Mouse (Mus musculus) hindbrain, embryonic 11.5 days (tissue): ENCODE data around the gene Atraid. TPM values are rescaled to one million over a fixed set of nuclear protein-coding genes. Genes with fewer than 3 reads are reported as not detected.
"Not testable (repeated sequence)": the region's sequence is repeated elsewhere in the genome, so short reads cannot be mapped to it uniquely, and the experiment has no call there.

ENCODE experiments used
- ATAC-seq: fragments of 200-750 bp; cut with Nextera tagmentation; 2 replicates; pipeline ENCODE4 v1.8.0; 2017; ENCODE audit warnings: mild to moderate bottlenecking, moderate TSS enrichment, moderate library complexity; ENCODE audit not compliant: low FRiP score
- DNase-seq: peaks from one replicate; pipeline ENCODE4 v3.0.0-alpha.2; 2015; ENCODE audit warnings: low spot score
- H3K27ac ChIP-seq: fragments of 300-500 bp; sonication (generic); 2 replicates; pipeline ENCODE4 v1.5.1; 2014; ENCODE audit warnings: mild to moderate bottlenecking, low read depth, low read length
- H3K27me3 ChIP-seq: fragments of 300-500 bp; sonication (generic); 2 replicates; pipeline ENCODE4 v1.6.1; 2014; ENCODE audit warnings: mild to moderate bottlenecking, low read length, moderate library complexity, mixed read lengths; ENCODE audit not compliant: control insufficient read depth, insufficient read depth
- H3K36me3 ChIP-seq: fragments of 300-500 bp; sonication (generic); 2 replicates; pipeline ENCODE4 v1.6.1; 2014; ENCODE audit warnings: mild to moderate bottlenecking, low read length, moderate library complexity, mixed read lengths; ENCODE audit not compliant: control insufficient read depth, insufficient read depth
- H3K4me1 ChIP-seq: fragments of 300-500 bp; sonication (generic); replicated peaks from 2 replicates; pipeline ENCODE4 v1.6.1; 2014; ENCODE audit warnings: low read length, mixed read lengths; ENCODE audit not compliant: control insufficient read depth, insufficient read depth
- H3K4me2 ChIP-seq: fragments of 300-500 bp; sonication (generic); replicated peaks from 2 replicates; pipeline ENCODE4 v1.6.1; 2014; ENCODE audit warnings: mild to moderate bottlenecking, low read depth, low read length
- H3K4me3 ChIP-seq: fragments of 300-500 bp; sonication (generic); 2 replicates; pipeline ENCODE4 v1.5.1; 2014; ENCODE audit warnings: low read depth, low read length
- H3K9ac ChIP-seq: fragments of 300-500 bp; sonication (generic); 2 replicates; pipeline ENCODE4 v1.6.1; 2014; ENCODE audit warnings: low read depth, low read length
- H3K9me3 ChIP-seq: fragments of 300-500 bp; sonication (generic); 2 replicates; pipeline ENCODE4 v1.6.1; 2016; ENCODE audit warnings: low read length; ENCODE audit not compliant: control insufficient read depth
- WGBS: fragments of 180-500 bp; shearing (Covaris S2); extraction: QIAGEN DNeasy Blood & Tissue Kit; methylation state at CpG from one replicate; pipeline ENCODE4 v1.1.7; 2014; 5-methylcytosine and 5-hydroxymethylcytosine counted together
- polyA plus RNA-seq: library from polyadenylated mRNA; unstranded; fragments of >200 nt; fragmentation: Nextera tagmentation; extraction: Ambion mirVana; gene quantifications from 2 replicates; pipeline ENCODE4 v1.2.1, GENCODE M21; 2014

The Atraid gene
- polyA plus RNA-seq, 1 experiment from 2014 or later: 117 TPM

DNA sequence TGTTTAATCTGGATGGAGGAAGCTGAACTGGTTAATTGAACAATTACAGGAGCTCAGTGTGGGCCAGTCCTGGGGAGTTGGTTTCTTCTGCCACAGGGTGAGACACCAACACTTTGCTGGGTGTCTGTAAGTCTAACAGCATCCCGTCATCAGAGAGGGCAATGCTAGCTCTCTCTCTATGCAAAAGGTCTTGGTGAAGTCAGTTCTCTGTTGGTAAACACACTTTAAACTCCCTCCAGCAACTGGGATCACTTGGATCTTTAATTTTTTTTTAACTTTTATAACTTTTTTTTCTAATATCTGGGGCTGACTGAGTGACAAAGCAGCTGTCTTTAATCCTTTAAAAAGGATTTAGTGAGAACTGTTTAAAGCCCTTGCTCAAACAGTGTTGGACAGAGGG is 25.4 kb upstream of the Atraid start:
- Histone ChIP-seq H3K4me2 (no peak overlapping the region), H3K9me3 (no peaks in the 10 kb centered on the region), H3K27me3 (no peaks in the 10 kb centered on the region), H3K9ac (no peak overlapping the region), H3K4me3 (no peak overlapping the region), H3K4me1 (no peaks in the 10 kb centered on the region), H3K36me3 (no peaks in the 10 kb centered on the region), H3K27ac (no peak overlapping the region)
- ATAC-seq: no peak
- peak; percentile 2 for DNase-seq
- WGBS: 35% methylated on average over 1 of the region's 1 CpGs

DNA sequence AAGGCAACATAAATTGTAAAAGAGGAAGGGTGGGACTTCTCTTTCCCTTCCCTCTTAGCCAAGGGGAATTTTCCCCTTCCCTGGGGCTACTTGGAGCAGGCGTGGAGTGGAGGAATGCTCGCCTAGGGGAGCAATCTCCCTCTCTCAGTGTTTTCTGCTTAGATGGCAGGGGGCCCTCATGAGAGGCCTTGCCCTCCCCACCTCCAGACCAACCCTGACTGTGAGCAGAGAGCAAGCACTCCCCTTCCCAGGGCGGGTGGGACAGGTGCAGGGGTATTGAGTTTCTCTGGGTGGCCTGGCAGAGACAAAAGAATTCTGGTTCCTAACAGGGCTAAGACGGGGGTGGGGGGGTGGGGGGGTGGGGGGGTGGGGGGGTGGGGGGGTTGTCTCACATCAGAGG is 24.9 kb upstream of the Atraid start:
- peak; percentile 7 for DNase-seq
- no peak overlapping the region for H3K9ac ChIP-seq

DNA sequence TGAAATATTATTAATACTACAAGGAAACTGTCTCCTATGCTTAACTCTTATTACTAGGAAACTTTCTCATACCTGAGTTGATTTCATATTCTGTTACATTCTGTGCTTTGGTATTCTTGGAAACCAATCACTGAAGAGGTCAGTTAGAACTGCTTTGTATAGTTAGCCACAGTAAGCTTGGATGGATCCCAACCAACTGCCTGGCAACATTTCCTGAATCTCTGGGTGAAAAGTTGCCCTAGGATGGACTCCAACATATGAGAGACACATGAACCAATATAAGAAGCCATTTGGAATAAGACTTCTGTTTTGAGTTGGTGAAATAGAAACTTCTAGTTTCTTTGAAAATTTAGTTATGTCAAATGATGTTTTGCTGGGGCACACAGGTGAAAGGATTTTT is 23.5 kb upstream of the Atraid start:
- ATAC-seq (no peak), DNase-seq (no peak)
- H3K27ac ChIP-seq: no peak overlapping the region
- H3K9ac ChIP-seq: no peak overlapping the region
- no peaks in the 10 kb centered on the region for H3K36me3 ChIP-seq
- no peak overlapping the region for H3K4me3 ChIP-seq
- no peaks in the 10 kb centered on the region for H3K27me3 ChIP-seq
- no peak overlapping the region for H3K4me2 ChIP-seq
- H3K9me3 ChIP-seq: no peaks in the 10 kb centered on the region
- no peaks in the 10 kb centered on the region for H3K4me1 ChIP-seq

More for the DNA sequence above, 24.9 kb upstream of the Atraid start:
- H3K4me1 ChIP-seq: no peaks in the 10 kb centered on the region
- H3K4me2 ChIP-seq: no peak overlapping the region
- no peaks in the 10 kb centered on the region for H3K36me3 ChIP-seq
- no peaks in the 10 kb centered on the region for H3K9me3 ChIP-seq
- H3K27ac ChIP-seq: no peak overlapping the region
- H3K4me3 ChIP-seq: no peak overlapping the region
- H3K27me3 ChIP-seq: no peaks in the 10 kb centered on the region
- WGBS: 13% methylated on average over 4 of the region's 4 CpGs
- no peak for ATAC-seq

DNA sequence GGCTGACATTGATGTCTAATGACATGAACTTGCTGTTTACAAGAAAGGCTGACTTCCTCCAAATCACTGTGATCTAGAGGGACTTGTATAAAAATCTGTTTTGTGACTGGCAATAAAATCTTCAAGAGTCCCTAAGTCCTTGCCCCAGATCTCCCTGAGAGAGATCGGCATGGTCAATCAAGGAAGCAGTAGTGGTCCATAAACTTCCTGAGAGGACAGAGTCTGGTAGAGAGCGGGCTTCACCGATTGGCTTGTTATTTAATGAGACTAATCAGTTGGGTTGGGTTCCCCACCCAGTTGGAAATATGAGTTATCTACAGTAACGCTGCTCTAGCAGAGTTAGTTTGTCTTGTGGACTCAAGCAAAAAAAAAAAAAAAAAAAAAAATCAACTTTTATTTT is 17.2 kb upstream of the Atraid start:
- Histone ChIP-seq H3K4me3 (no peak overlapping the region), H3K27ac (no peak overlapping the region), H3K9ac (no peak overlapping the region), H3K27me3 (no peaks in the 10 kb centered on the region), H3K9me3 (no peaks in the 10 kb centered on the region), H3K4me1 (no peaks in the 10 kb centered on the region), H3K4me2 (no peak overlapping the region), H3K36me3 (no peaks in the 10 kb centered on the region)
- no peak for ATAC-seq
- no peak for DNase-seq
- 94% methylated on average over 4 of the region's 4 CpGs for WGBS

DNA sequence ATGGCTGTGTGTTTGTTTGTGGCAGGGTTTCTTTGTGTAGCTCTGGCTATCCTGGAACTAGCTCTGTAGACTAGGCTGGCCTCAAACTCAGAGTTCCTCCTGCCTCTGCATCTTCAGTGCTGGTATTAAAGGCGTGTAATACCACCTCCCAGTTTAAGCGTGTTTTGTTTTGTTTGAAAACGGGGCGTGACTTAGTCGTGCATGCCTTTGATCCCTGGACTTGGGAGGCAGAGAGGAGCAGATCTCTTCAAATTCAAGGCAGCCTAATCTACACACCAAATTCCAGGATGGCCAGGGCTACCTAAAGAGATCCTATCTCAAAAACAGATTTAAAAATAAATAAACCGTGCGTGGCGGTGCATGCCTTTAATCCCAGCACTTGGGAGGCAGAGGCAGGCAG is 16.6 kb upstream of the Atraid start:
- no peak overlapping the region for H3K27ac ChIP-seq
- H3K36me3 ChIP-seq: no peaks in the 10 kb centered on the region
- ATAC-seq: no peak
- no peaks in the 10 kb centered on the region for H3K9me3 ChIP-seq
- 90% methylated on average over 8 of the region's 8 CpGs for WGBS
- DNase-seq: no peak
- no peaks in the 10 kb centered on the region for H3K27me3 ChIP-seq
- no peaks in the 10 kb centered on the region for H3K4me1 ChIP-seq
- no peak overlapping the region for H3K4me2 ChIP-seq
- no peak overlapping the region for H3K4me3 ChIP-seq
- H3K9ac ChIP-seq: no peak overlapping the region

DNA sequence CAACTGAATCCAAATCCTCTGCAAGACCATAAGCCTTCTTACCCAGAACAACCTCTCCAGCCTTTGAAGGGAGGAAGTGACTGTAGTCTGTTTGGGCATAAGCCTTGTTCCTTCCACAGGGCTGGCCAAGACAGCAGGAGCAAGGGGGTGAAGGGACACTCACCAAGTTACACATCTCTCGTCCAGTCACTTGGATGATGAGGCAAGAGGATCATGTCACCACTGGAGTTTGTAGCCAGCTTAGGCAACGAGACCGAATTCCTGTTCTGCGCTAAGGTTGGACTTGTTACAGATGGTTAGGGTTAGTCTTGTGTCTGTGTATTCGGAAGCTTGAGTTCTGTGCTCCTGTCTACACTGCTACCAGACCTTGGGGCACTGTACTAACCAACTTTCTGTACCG is 13.4 kb upstream of the Atraid start:
- no peaks in the 10 kb centered on the region for H3K4me1 ChIP-seq
- 92% methylated on average over 6 of the region's 6 CpGs for WGBS

DNA sequence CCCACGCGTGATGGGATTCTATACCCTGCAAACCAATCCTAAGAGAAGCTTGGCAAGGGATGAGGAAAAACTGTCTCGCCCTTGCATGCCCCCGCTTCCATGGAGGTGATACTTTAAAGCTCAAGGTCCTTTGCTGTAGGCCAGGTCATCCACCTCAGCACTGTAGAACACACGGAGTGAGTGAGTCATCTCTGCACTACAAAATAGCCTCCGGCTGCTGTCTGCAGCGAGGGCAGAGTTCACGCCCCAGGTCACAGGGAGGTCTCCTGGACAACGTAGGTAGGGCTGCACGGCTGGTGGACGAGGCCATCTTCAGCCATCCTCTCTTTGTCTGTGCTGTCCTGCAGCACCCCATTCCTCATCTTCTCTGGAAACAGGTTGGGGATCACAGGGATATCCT is 11.6 kb upstream of the Atraid start:
- ATAC-seq, H3K27ac ChIP-seq, DNase-seq, H3K4me2 ChIP-seq, H3K36me3 ChIP-seq, H3K9ac ChIP-seq, H3K4me1 ChIP-seq, H3K27me3 ChIP-seq, H3K9me3 ChIP-seq, H3K4me3 ChIP-seq: not testable (repeated sequence)
- WGBS: 83% methylated on average over 11 of the region's 11 CpGs

More for the DNA sequence above, 13.4 kb upstream of the Atraid start:
- DNase-seq: no peak
- Histone ChIP-seq H3K36me3 (no peaks in the 10 kb centered on the region), H3K27ac (no peak overlapping the region), H3K27me3 (no peaks in the 10 kb centered on the region), H3K9me3 (no peaks in the 10 kb centered on the region), H3K4me2 (no peak overlapping the region), H3K9ac (no peak overlapping the region), H3K4me3 (no peak overlapping the region)
- no peak for ATAC-seq

DNA sequence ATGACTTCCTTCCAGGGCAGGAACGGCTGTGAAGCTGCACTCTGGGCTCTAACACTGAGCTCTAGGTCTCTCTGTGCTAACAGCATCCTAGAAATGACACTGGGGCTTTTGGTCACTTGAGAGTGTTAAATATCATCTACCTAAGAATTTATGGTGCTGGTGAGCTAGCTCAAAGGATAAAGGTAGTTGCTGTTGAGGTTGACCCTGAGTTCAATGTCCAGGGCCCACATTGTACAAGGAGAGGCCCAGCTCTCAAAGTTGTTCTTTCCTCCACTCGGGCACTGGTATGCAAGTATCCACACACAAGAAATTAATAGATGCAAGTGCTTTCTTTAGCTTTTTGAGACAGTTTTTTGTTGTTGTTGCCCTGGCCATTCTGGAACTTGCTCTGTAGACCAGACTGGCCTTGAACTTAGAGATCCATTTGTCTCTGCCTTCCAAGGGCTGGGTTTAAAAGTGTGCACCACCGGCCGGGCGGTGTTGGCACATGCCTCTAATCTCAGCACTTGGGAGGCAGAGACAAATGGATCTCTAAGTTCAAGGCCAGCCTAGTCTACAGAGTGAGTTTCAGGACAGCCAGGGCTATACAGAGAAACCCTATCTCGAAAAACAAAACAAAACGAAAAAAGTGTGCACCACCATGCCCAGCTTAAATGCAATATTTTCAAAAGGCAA is 9.8 kb upstream of the Atraid start:
- Histone ChIP-seq H3K9ac (no peak overlapping the region), H3K4me1 (no peaks in the 10 kb centered on the region), H3K36me3 (no peaks in the 10 kb centered on the region), H3K27me3 (no peaks in the 10 kb centered on the region), H3K27ac (no peak overlapping the region), H3K9me3 (no peaks in the 10 kb centered on the region), H3K4me2 (no peak overlapping the region), H3K4me3 (no peak overlapping the region)
- DNase-seq (no peak), ATAC-seq (no peak)
- 89% methylated on average over 7 of the region's 7 CpGs for WGBS

DNA sequence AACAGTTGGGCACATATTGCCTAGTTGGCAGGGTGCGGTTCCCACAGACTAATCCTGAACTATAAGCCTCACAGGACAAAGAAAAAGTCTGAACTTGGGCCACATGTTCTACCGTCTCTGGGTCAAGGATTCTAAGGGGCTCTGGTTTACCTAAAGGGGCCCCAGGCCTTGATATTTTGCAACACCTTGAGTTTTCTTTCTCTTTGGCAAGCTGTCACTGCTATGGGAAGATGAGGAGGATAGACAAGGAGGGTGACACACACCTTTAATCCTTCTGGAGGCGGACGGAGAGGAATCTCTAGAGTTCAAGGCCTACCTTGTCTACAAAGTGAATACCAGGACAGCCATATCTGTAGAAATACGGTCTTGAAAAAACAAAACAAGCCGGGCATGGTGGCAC is 1.7 kb upstream of the Atraid start:
- Histone ChIP-seq H3K4me3 (no peak overlapping the region), H3K27me3 (no peaks in the 10 kb centered on the region), H3K27ac (no peak overlapping the region), H3K36me3 (0 out of 2 replicates have a peak, but pooled peaks cover 2% of the 10 kb centered on the region), H3K4me2 (no peak overlapping the region), H3K4me1 (no peaks in the 10 kb centered on the region), H3K9me3 (no peaks in the 10 kb centered on the region), H3K9ac (no peak overlapping the region)
- no peak for DNase-seq
- ATAC-seq: no peak
- 94% methylated on average over 6 of the region's 6 CpGs for WGBS
